Mouse (Mus musculus) neural tube, embryonic 13.5 days (tissue): ENCODE measurements around the gene Mmaa. TPM values are rescaled to one million over a fixed set of nuclear protein-coding genes. Genes with fewer than 3 reads are reported as not detected.

Experiments
- ATAC-seq: fragments of 200-750 bp; cut with Nextera tagmentation; 2 replicates; pipeline ENCODE4 v1.8.0; 2017; ENCODE audit warnings: low read depth, mild to moderate bottlenecking, moderate TSS enrichment, moderate library complexity
- H3K27ac ChIP-seq: fragments of 300-500 bp; sonication (generic); replicated peaks from 2 replicates; pipeline ENCODE4 v1.5.1; 2015; ENCODE audit warnings: moderate library complexity, mild to moderate bottlenecking, inconsistent platforms
- H3K27me3 ChIP-seq: fragments of 300-500 bp; sonication (generic); 2 replicates; pipeline ENCODE4 v1.6.1; 2015; ENCODE audit warnings: mild to moderate bottlenecking, inconsistent platforms
- H3K36me3 ChIP-seq: fragments of 300-500 bp; sonication (generic); 2 replicates; pipeline ENCODE4 v1.6.1; 2015; ENCODE audit warnings: mild to moderate bottlenecking, inconsistent platforms
- H3K4me1 ChIP-seq: fragments of 300-500 bp; sonication (generic); replicated peaks from 2 replicates; pipeline ENCODE4 v1.6.1; 2015; ENCODE audit warnings: inconsistent platforms
- H3K4me2 ChIP-seq: fragments of 300-500 bp; sonication (generic); 2 replicates; pipeline ENCODE4 v1.6.1; 2015; ENCODE audit warnings: inconsistent platforms, mild to moderate bottlenecking, moderate library complexity
- H3K4me3 ChIP-seq: fragments of 300-500 bp; sonication (generic); 2 replicates; pipeline ENCODE4 v1.5.1; 2015; ENCODE audit warnings: mild to moderate bottlenecking, inconsistent platforms
- H3K9ac ChIP-seq: fragments of 300-500 bp; sonication (generic); 2 replicates; pipeline ENCODE4 v1.6.1; 2015; ENCODE audit warnings: moderate library complexity, mild to moderate bottlenecking, inconsistent platforms
- H3K9me3 ChIP-seq: fragments of 300-500 bp; sonication (generic); 2 replicates; pipeline ENCODE4 v1.6.1; 2016; ENCODE audit warnings: inconsistent platforms
- WGBS: fragments of 180-500 bp; shearing (Covaris S2); methylation state at CpG from one replicate; pipeline ENCODE4 v1.1.7; 2015; 5-methylcytosine and 5-hydroxymethylcytosine counted together
- polyA plus RNA-seq: library from polyadenylated mRNA; unstranded; fragments of >200 nt; fragmentation: Nextera tagmentation; extraction: Ambion mirVana; gene quantifications from 2 replicates; pipeline ENCODE4 v1.2.1, GENCODE M21; 2015

The Mmaa gene
- polyA plus RNA-seq, 1 experiment from 2014 or later: 17.2 TPM

- WGBS: 87% methylated on average over 7 of the region's 7 CpGs
- no peak for ATAC-seq
Observed at GRCm38 (mm10) chr8:79239996-79240395, 54.7 kb downstream of the Mmaa start.

GRCm38 (mm10) chr8:79239320-79239719 is 55.4 kb downstream of the Mmaa start:
- ATAC-seq: no peak
- no peaks in the 10 kb centered on the region for H3K4me1 ChIP-seq

More at GRCm38 (mm10) chr8:79239996-79240395, 54.7 kb downstream of the Mmaa start:
- Histone ChIP-seq H3K4me3 (no peak overlapping the region), H3K4me1 (no peaks in the 10 kb centered on the region), H3K27ac (no peak overlapping the region), H3K9ac (no peak overlapping the region), H3K27me3 (no peaks in the 10 kb centered on the region), H3K36me3 (no peaks in the 10 kb centered on the region), H3K9me3 (no peaks in the 10 kb centered on the region), H3K4me2 (no peak overlapping the region)

GRCm38 (mm10) chr8:79229266-79229888 is 65.4 kb downstream of the Mmaa start:
- H3K27ac ChIP-seq: peak overlapping the region; percentile 56
- no peak overlapping the region for H3K4me3 ChIP-seq
- 69% methylated on average over 8 of the region's 8 CpGs for WGBS
- H3K27me3 ChIP-seq: no peaks in the 10 kb centered on the region
- H3K4me2 ChIP-seq: no peak overlapping the region
- H3K4me1 ChIP-seq: peaks cover 11% of the 10 kb centered on the region
- peak; percentile 76 for ATAC-seq
- H3K36me3 ChIP-seq: no peaks in the 10 kb centered on the region
- H3K9ac ChIP-seq: no peak overlapping the region
- H3K9me3 ChIP-seq: 0 out of 2 replicates have a peak, but pooled peaks cover 9% of the 10 kb centered on the region

More at GRCm38 (mm10) chr8:79239320-79239719, 55.4 kb downstream of the Mmaa start:
- Histone ChIP-seq H3K9me3 (no peaks in the 10 kb centered on the region), H3K4me2 (no peak overlapping the region), H3K27me3 (no peaks in the 10 kb centered on the region), H3K4me3 (no peak overlapping the region), H3K9ac (no peak overlapping the region), H3K36me3 (no peaks in the 10 kb centered on the region), H3K27ac (no peak overlapping the region)
- WGBS: 85% methylated on average over 3 of the region's 3 CpGs

- 90% methylated on average over 3 of the region's 3 CpGs for WGBS
- no peak overlapping the region for H3K4me3 ChIP-seq
- H3K9ac ChIP-seq: no peak overlapping the region
- no peak overlapping the region for H3K27ac ChIP-seq
- H3K4me2 ChIP-seq: no peak overlapping the region
- H3K27me3 ChIP-seq: no peaks in the 10 kb centered on the region
- peaks cover 11% of the 10 kb centered on the region for H3K4me1 ChIP-seq
- no peak for ATAC-seq
- 0 out of 2 replicates have a peak, but pooled peaks cover 9% of the 10 kb centered on the region for H3K9me3 ChIP-seq
- H3K36me3 ChIP-seq: no peaks in the 10 kb centered on the region
Observed at GRCm38 (mm10) chr8:79227916-79228315, 66.8 kb downstream of the Mmaa start.

- no peak overlapping the region for H3K4me3 ChIP-seq
- 80% methylated on average over 4 of the region's 4 CpGs for WGBS
- H3K27ac ChIP-seq: no peak overlapping the region
- H3K9ac ChIP-seq: no peak overlapping the region
- peaks cover 16% of the 10 kb centered on the region for H3K4me1 ChIP-seq
- H3K9me3 ChIP-seq: 0 out of 2 replicates have a peak, but pooled peaks cover 9% of the 10 kb centered on the region
- no peak overlapping the region for H3K4me2 ChIP-seq
- no peak for ATAC-seq
- no peaks in the 10 kb centered on the region for H3K36me3 ChIP-seq
- no peaks in the 10 kb centered on the region for H3K27me3 ChIP-seq
Observed at GRCm38 (mm10) chr8:79227194-79227593, 67.5 kb downstream of the Mmaa start.

GRCm38 (mm10) chr8:79226046-79226445 is 68.7 kb downstream of the Mmaa start:
- Histone ChIP-seq H3K27ac (no peak overlapping the region), H3K4me1 (peaks cover 16% of the 10 kb centered on the region), H3K9ac (no peak overlapping the region), H3K36me3 (no peaks in the 10 kb centered on the region), H3K4me2 (no peak overlapping the region), H3K9me3 (0 out of 2 replicates have a peak, but pooled peaks cover 9% of the 10 kb centered on the region), H3K4me3 (no peak overlapping the region), H3K27me3 (no peaks in the 10 kb centered on the region)
- 94% methylated on average over 3 of the region's 3 CpGs for WGBS
- no peak for ATAC-seq

- 88% methylated on average over 7 of the region's 7 CpGs for WGBS
Observed at GRCm38 (mm10) chr8:79225586-79225985, 69.2 kb downstream of the Mmaa start.

GRCm38 (mm10) chr8:79224363-79224762 is 70.4 kb downstream of the Mmaa start:
- WGBS: 39% methylated on average over 9 of the region's 9 CpGs
- no peak overlapping the region for H3K27ac ChIP-seq
- no peak overlapping the region for H3K4me3 ChIP-seq
- H3K36me3 ChIP-seq: no peaks in the 10 kb centered on the region
- peaks cover 9% of the 10 kb centered on the region for H3K4me1 ChIP-seq
- H3K9me3 ChIP-seq: 0 out of 2 replicates have a peak, but pooled peaks cover 9% of the 10 kb centered on the region
- H3K9ac ChIP-seq: no peak overlapping the region
- H3K4me2 ChIP-seq: no peak overlapping the region
- no peak for ATAC-seq
- no peaks in the 10 kb centered on the region for H3K27me3 ChIP-seq

More at GRCm38 (mm10) chr8:79225586-79225985, 69.2 kb downstream of the Mmaa start:
- H3K4me1 ChIP-seq: peaks cover 16% of the 10 kb centered on the region
- H3K4me3 ChIP-seq: no peak overlapping the region
- ATAC-seq: no peak
- no peak overlapping the region for H3K27ac ChIP-seq
- no peaks in the 10 kb centered on the region for H3K36me3 ChIP-seq
- no peak overlapping the region for H3K4me2 ChIP-seq
- no peaks in the 10 kb centered on the region for H3K27me3 ChIP-seq
- 0 out of 2 replicates have a peak, but pooled peaks cover 9% of the 10 kb centered on the region for H3K9me3 ChIP-seq
- no peak overlapping the region for H3K9ac ChIP-seq

GRCm38 (mm10) chr8:79222752-79223141 is 72.0 kb downstream of the Mmaa start:
- H3K27me3 ChIP-seq: no peaks in the 10 kb centered on the region
- no peak overlapping the region for H3K4me2 ChIP-seq
- WGBS: 53% methylated on average over 5 of the region's 5 CpGs
- no peaks in the 10 kb centered on the region for H3K36me3 ChIP-seq
- no peak overlapping the region for H3K4me3 ChIP-seq
- no peak overlapping the region for H3K9ac ChIP-seq
- 0 out of 2 replicates have a peak, but pooled peaks cover 9% of the 10 kb centered on the region for H3K9me3 ChIP-seq
- H3K4me1 ChIP-seq: 0 out of 2 replicates have a peak, but pooled peaks cover 5% of the 10 kb centered on the region
- ATAC-seq: no peak
- no peak overlapping the region for H3K27ac ChIP-seq

- Histone ChIP-seq H3K27me3 (no peaks in the 10 kb centered on the region), H3K9me3 (0 out of 2 replicates have a peak, but pooled peaks cover 9% of the 10 kb centered on the region), H3K36me3 (no peaks in the 10 kb centered on the region), H3K4me1 (0 out of 2 replicates have a peak, but pooled peaks cover 5% of the 10 kb centered on the region), H3K27ac (no peak overlapping the region; the same call in 1 of the 2 replicates), H3K4me2 (no peak overlapping the region), H3K4me3 (no peak overlapping the region), H3K9ac (no peak overlapping the region)
- whole genome bisulfite sequencing: 66% methylated on average over 5 of the region's 5 CpGs
- no peak for ATAC-seq
Observed at GRCm38 (mm10) chr8:79222106-79222751, 72.5 kb downstream of the Mmaa start.
